Mouse (Mus musculus): ENCODE measurements around the gene Usp5.
A peak's percentile ranks its signal among the peaks of the same experiment; 100 is the strongest.
"Not testable (repeated sequence)": the region's sequence is repeated elsewhere in the genome, so short reads cannot be mapped to it uniquely, and the experiment has no call there.

Gene Usp5

DNA sequence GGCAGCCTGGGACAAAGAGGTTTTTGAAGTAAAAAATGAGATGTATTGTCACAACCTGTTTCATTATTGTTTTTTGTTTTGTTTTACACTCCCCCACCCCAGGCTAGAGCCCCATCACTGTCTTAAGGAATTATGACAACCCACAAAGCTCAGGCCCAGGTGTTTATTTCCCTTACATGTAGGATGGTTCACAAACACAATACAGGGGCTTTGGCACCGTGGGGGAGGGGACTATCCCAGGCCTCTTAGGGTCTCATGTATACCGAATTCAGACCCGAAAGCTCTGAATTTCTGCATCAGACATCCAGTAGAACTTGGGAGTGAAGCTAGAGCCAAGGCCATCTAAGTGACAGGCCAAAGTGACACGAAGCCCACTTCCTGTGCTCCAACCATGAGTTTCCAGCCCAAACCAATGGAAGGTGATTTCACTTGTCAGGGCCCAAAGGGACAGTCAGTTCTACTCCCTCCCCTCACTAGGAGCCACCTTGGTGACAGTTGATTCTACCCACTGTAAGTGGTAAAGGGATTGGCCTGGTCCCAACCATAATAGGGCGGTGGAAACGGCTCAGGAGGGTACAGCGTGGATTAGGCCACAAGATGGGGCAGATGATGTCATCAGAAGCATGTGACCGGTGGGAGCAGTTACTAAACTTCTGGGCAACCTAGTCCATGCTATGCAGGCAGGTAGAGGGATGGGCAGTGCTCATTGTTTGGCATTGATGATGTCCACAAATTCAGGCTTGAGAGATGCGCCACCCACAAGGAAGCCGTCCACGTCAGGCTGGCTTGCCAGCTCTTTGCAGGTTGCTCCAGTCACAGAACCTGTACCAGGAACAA, 18.5 kb downstream of the Usp5 start:
- not testable (repeated sequence) for DNase-seq

DNA sequence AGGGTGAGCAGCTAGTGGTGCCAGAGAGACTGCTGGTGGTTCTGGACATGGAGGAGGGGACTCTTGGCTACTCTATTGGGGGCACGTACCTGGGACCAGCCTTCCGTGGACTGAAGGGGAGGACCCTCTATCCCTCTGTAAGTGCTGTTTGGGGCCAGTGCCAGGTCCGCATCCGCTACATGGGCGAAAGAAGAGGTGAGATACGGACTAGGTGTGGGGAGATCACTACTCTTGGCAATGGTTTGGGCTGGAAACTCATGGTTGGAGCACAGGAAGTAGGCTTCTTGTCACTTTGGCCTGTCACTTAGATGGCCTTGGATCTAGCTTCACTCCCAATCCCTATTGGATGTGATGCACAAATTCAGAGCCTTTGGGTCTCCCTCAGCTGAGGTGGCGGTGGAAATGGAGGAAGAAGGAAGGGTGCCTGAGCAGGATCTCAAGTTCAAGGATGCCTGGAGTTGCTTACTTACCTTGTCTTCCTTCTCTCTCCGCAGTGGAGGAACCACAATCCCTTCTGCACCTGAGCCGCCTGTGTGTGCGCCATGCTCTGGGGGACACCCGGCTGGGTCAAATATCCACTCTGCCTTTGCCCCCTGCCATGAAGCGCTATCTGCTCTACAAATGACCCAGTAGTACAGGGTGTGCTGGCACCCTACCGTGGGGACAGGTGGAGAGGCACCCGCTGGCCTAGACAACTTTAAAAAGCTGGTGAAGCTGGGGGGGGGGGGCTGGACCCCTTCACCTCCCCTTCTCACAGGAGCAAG, 19.3 kb downstream of the Usp5 start:
- DNase-seq: no peak

DNA sequence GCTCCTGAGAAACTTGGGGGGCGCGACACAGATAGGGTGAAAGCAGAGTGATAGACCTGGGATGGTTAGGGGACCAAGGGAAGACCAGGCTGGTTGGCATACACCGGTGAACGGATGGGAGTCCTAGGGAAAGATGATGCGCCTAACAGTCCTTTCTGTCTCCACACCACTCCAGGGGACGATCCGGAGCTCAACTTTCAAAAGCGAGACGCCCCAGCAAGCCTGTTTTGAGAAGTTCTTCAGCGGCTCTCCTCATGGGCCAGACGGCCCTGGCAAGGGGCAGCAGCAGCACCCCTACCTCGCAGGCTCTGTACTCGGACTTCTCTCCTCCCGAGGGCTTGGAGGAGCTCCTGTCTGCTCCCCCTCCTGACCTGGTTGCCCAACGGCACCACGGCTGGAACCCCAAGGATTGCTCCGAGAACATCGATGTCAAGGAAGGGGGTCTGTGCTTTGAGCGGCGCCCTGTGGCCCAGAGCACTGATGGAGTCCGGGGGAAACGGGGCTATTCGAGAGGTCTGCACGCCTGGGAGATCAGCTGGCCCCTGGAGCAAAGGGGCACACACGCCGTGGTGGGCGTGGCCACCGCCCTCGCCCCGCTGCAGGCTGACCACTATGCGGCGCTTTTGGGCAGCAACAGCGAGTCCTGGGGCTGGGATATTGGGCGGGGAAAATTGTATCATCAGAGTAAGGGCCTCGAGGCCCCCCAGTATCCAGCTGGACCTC, 20.1 kb downstream of the Usp5 start:
- DNase-seq: peak; percentile 76

GRCm38 (mm10) chr6:124808358-124809012, 20.8 kb downstream of the Usp5 start, which contains the start of gene Spsb2:
Gene Spsb2 (plus strand): TSS chr6:124808661.
- peak; percentile 29 for DNase-seq

GRCm38 (mm10) chr6:124807986-124808357, 21.3 kb downstream of the Usp5 start:
- DNase-seq: no peak

DNA sequence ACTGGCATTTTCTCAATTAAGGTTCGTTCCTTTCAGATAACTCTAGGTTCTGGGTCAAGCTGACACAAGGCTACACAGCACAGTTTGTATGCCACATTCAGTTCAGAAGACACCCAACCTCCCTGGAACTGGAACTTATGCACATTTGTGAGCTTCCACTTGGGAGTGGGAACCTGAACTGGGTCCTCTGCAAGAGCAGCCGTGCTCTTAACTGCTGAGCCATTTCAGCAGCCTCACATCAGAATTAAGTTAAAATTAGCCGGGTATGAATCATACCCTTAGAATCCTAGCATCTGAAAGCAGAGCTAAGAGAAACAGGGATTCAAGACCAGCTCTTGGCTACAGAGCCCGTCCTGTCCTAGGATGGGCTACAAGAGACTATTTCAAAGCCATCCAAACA, 21.9 kb downstream of the Usp5 start:
- no peak for DNase-seq

GRCm38 (mm10) chr6:124806446-124807140, 22.7 kb downstream of the Usp5 start:
- no peak for DNase-seq

DNA sequence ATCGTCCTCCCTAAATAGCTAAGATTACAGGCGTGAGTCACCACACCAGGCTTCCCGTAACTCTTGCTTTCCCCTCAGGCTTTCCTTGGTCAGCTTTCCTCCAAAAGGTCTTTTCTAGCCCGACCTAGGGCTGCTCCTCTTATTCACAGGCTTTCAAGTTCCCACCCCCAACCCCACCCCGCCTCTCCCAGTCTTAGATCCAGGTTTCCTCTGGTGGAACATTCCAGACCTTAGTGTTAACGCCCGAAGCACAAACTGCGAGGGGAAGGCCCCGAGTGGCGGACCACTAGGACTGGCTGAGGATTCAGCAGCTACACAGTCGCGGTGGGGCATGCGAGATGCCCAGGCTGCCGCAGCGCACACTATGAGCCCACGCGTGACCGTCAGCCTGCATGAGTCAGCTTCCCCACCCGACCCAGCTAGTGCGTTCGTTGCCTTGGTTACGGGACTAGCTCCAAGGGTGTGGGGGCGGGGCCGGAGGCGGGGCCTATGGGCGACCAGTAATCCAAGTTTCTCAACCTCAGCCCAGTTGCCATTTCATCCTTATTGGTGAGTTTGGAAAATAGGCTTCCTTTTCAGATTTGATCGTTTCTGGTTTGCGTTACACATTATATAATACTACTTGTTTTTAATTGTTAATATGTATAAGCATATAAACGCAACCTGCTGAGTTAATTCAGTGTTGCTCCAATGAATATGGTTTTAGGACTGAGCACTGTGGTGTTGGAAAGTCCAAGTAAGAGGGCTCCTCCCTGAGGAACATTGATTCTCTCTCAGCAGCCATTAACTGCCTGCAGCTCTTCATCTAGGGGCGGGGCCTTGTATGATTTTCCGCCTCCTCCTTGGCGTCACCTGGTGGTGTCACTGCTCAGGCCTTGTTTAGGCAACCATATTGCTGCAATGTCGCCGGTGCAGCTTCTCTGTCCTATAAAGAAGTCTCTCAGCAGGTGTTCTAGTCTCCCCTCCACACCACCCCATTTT, 23.7 kb downstream of the Usp5 start:
- DNase-seq: peak; percentile 68

GRCm38 (mm10) chr6:124804341-124804740, 24.9 kb downstream of the Usp5 start:
- no peak for DNase-seq

- DNase-seq: not testable (repeated sequence)
Observed at GRCm38 (mm10) chr6:124803691-124804090, 25.6 kb downstream of the Usp5 start.

DNA sequence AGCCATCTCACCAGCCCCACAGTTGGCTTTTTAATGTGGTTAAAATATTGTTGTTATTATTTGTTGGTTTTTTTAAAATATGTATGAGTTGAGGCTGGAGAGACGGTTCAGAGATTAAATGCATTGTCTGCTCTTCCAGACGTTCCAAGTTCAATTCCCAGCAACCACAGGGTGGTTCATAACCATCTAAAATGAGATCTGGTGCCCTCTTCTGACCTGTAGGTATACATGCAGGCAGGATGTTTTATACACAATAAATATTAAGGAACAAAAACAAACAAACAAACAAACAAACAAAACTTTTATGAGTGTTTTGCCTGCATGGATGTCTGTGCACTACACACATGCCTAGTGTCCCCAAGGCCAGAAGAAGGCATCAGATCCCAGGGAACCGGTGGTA, 26.2 kb downstream of the Usp5 start:
- no peak for DNase-seq

DNA sequence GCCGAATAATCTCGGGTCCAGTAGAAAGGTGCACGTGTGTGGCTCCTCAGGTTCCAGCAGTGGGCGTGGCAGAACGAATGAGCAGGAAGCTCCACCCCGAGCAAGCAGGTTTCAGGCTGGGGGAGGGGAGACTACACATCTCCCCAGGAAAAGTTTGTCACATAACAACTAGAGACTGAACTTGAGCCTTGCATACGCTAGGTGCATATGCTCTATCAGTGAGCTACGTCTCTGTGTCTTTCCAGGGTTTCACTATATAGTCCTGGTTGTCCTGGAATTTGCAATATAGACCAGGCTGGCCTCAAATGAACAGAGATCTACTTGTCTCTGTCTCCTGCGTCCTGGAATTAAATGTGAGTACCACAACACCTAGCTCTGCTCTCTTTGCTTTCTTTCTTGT, 26.9 kb downstream of the Usp5 start:
- not testable (repeated sequence) for DNase-seq

GRCm38 (mm10) chr6:124796200-124796599, 33.1 kb downstream of the Usp5 start:
- DNase-seq: no peak

- no peak for DNase-seq
Observed at GRCm38 (mm10) chr6:124795781-124796180, 33.5 kb downstream of the Usp5 start.

- DNase-seq: no peak
Observed at GRCm38 (mm10) chr6:124791911-124792310, 37.4 kb downstream of the Usp5 start.

DNA sequence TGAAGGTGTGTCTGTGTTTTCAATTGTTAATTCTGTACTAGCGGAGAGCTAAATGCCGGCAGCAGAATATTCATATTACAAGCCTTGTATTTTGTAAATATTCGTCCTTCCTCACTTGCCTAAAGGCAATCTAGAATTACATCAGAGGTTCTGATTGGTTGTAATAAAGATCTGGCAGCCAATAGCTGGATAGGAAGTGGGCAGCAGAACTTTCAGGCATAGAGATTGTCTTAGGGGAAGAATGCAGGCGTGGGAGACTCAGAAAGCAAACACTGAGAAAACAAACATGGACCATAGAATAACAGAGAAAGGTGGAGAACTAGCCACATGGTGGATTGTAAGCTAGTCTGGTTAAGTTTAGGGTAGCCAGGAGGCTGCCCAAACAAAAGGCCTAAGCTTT, 39.2 kb downstream of the Usp5 start:
- no peak for DNase-seq

DNA sequence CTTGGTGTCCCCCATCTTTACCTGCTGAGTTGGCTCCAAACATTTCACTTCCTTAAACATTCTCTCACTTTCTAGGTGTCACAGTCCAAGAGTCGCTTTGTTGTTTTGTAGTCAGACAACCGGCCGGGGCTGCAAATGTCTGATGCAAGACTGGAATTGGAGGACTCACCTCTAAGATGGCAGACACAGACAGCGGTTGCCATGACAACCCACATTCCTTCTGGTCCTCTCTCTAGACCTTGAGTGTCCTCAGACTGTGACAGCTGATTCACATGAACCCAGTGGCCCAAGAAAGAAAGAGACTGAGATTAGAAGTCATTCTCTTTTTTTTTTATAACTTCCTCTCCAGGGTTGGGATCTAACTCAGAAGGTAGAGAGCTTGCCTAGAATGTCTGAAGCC, 39.8 kb downstream of the Usp5 start:
- no peak for DNase-seq

DNA sequence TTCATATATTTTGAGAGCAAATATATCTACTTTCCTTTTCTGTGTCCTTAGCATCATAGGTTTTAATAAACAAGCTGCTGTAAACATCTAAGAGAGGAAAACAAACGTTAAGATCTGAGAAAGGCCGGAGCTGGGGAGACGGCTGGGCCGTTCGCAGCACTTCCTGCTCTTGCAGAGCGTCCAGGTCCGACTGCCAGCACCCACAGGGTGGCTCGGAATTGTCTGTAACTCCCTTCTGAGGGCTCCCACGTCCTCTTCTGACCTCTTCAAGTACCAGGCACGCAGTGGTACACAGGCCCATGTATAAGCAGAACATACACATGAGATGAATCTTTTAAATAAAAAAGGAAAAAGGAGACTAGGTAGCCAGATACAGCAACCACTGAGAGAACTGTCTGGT, 41.6 kb downstream of the Usp5 start:
- no peak for DNase-seq

GRCm38 (mm10) chr6:124786756-124787420, 42.4 kb downstream of the Usp5 start:
- no peak for DNase-seq

GRCm38 (mm10) chr6:124782436-124782835, 46.8 kb downstream of the Usp5 start:
- peak; percentile 68 for DNase-seq
